Mouse (Mus musculus) embryonic facial prominence, embryonic 12.5 days (tissue): ENCODE measurements around the gene Ubr7. TPM values are rescaled to one million over a fixed set of nuclear protein-coding genes. Genes with fewer than 3 reads are reported as not detected.

ENCODE experiments used
- polyA plus RNA-seq: library from polyadenylated mRNA; unstranded; fragments of >200 nt; fragmentation: Nextera tagmentation; extraction: Ambion mirVana; gene quantifications from 2 replicates; pipeline ENCODE4 v1.2.1, GENCODE M21; 2016

Ubr7 gene
- polyA plus RNA-seq, 1 experiment from 2014 or later: 51.6 TPM

Other genes with a start within 250 kb of the Ubr7 start
- 10.1 and 12.2 TPM in 2 replicates for gene Chga, start 203.0 kb upstream of the Ubr7 start, polyA plus RNA-seq
- gene Itpk1, start 53.0 kb upstream of the Ubr7 start, polyA plus RNA-seq: 12.0 and 15.0 TPM in 2 replicates
- 30.4 and 32.6 TPM in 2 replicates for gene Moap1, start 14.3 kb upstream of the Ubr7 start, polyA plus RNA-seq
- 10.4 and 11.0 TPM in 2 replicates for gene Tmem251, start 14.2 kb upstream of the Ubr7 start, polyA plus RNA-seq
- not detected in 2 replicates for gene Gm28051, start 202 bp upstream of the Ubr7 start, polyA plus RNA-seq
- 35.3 and 42.2 TPM in 2 replicates for gene Gon7, start 164 bp upstream of the Ubr7 start, polyA plus RNA-seq
- gene Gm20604, start 705 bp downstream of the Ubr7 start, polyA plus RNA-seq: 31.8 and 32.0 TPM in 2 replicates
- 28.9 and 31.0 TPM in 2 replicates for gene Btbd7, start 120.5 kb downstream of the Ubr7 start, polyA plus RNA-seq
- gene Cox8c, start 141.3 kb downstream of the Ubr7 start, polyA plus RNA-seq: not detected in 2 replicates
- gene Unc79, start 190.9 kb downstream of the Ubr7 start, polyA plus RNA-seq: 0.36 and 0.84 TPM in 2 replicates